Mouse (Mus musculus) 3T3-L1 (cell line): ENCODE measurements at regions not wholly inside any gene's neighbourhood (a gene's known extent, or its start where the extent isn't known, plus 50 kb on each side); places are given as distances from the start of the nearest gene placed in this dataset.

Experiments used
- DNase-seq: peaks from one replicate; pipeline ENCODE4 v3.0.0-alpha.2; 2015; ENCODE audit warnings: low read depth, low spot score

DNA sequence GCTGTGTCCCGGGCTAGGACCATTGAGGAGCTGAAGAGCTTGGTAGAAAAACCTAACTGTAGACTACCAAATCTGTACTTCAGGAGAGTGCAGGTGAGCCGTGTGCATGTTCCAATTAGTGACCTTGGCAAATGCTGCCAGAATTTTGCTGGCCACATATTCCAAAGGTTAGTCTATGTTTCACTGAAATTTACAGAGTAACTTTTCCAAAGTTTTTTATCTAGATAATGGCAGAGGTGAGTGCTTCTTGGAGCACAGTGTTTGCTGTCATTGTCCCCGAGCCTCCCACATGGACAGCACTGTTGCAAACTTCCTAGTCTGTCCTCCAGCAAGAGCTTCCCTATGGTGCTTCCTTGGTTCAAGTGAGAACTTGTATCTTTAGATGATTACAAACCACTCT, 232.5 kb downstream of the Foxa2 start:
- DNase-seq: no peak

DNA sequence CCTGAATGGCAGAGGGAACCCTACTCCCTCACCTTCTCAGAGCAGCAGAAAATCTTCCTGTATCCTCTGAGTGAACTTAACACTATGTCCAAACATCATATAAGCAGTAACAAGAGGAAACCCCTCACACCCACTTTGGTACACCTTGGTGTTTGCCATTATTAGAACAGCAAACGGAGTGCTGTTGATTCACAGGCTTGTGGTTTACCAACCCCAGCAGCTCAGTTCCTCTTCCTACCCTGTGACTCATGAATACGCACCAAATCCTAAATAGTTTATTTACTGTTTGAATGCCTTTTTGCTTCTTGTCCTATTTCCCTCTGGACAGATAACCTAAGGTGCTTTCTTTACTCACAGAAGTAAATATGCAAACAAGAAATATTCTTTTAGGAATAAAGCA, 233.3 kb downstream of the Foxa2 start:
- DNase-seq: peak; percentile 53

DNA sequence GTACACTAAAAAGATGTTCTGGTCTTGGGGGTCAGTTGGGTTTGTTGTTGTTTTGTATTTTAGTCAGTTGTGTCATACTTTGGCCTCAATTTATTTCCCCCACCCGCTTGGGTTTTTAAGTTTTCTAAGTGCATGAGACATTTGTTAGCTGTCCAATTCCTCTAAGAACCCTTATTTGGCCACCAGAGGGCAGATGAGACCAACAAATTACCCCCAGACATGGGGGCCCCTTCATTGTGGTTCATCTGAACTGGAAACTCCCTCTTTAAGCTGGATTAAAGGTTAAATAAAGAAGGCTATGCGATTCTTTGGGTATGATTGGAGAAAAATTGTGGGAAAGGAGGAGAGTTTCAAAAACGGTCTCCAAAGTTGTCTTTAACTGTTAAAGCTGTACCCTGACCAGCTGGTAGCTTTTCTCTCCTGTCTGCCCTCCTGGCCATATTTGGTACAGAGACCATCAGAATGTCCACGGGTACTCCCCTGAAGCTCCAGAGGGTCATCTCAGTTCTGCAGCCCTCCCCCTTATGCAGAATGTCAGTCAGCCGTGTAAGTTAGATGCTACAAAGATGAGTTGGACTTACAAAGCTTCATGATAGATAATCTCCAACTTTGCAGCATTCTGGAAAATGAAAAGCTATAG, 238.6 kb downstream of the Foxa2 start:
- peak; percentile 86 for DNase-seq

DNA sequence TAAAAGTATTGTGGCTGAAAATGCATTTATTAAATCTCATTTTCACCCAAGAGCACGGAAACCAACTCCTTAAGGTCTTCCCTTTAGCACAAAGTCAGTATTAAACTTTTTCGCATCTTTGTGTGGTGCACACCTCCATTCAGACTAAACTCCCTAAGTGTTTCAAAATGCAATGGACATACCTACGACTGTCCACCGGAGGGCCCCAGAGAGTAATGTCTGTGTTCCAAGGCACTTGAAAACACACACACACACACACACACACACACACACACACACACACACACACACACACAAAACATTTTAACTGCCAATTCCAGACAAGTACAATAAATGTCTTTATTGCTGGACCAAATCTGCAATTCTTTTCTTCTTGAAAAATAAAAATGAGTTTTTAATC, 243.7 kb downstream of the Foxa2 start:
- DNase-seq: peak; percentile 65

DNA sequence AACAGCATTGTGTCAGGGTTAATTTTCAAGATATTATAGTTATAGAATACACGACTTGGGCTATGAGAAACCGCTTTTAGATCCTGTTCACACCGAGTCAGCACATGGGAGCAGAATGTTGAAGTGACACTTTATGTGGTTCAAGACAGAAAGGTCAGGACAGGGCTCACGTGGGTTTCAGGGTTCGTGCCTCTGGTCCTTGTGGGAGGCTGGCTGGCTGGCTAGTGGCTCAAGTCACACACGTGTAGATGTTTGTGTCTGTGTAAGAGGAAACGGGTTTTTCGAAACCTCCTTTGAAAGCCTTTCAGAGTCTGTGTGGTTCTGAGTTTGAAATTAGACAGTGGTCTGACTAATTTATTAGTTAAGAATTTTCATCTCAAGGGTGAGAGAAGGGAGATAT, 255.3 kb downstream of the Foxa2 start:
- DNase-seq: no peak

DNA sequence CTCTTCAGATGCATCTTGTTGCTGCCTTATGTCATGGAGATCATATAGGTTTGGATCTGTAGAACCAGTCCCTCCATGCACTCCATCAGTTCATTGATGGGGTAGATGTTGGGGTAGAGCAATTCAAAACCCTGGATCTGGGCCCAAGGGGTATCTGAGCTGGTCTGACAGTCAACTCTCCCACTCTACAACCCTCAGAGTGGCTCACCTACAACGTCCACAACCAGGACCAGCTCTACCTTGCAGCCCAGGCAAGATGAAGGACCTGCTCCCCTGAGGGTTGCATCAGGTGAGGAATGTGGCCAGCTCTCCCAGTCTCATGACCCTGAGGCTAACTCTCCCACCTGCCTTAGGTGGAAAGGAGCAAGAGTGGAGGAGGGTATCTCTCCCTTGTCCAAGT, 256.9 kb downstream of the Foxa2 start:
- DNase-seq: no peak

DNA sequence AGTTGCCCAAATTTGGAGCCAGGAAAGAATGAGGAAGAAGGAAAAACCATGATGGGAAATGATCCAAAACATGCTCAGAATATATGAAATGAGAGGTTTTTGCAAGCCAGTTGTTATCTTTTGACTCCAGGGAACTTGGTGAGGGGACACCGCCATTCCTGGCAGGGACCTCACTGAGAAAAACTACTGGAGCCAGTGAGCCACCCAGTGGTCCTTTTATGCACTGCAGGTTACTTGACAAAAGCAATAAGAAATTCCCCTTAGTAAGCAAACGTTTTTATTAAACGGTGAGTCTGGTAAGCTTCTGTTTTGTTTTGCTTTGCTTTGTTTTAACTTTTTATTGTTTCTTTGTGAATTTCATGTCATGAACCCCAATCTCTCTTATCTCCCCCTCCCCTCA, 257.5 kb downstream of the Foxa2 start:
- DNase-seq: peak; percentile 89

DNA sequence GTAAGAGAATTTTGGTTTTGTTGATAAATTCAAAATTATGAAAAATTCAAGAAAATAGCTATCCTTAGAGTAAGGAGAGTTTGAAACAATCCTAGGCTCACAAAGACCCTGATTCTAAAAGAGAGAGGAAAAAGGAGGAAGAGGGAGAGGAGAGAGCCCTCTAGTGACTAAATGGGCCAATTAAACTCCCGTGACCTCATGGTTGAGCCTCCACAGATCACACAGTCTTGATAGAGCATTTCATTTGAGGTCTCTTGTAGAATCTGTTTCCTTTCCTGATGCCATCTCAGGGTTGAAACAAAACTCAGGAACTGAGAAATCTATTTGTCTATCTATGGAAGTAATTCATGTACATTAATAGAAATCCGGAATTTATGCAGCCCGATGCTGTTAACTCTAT, 258.8 kb downstream of the Foxa2 start:
- DNase-seq: peak; percentile 48

DNA sequence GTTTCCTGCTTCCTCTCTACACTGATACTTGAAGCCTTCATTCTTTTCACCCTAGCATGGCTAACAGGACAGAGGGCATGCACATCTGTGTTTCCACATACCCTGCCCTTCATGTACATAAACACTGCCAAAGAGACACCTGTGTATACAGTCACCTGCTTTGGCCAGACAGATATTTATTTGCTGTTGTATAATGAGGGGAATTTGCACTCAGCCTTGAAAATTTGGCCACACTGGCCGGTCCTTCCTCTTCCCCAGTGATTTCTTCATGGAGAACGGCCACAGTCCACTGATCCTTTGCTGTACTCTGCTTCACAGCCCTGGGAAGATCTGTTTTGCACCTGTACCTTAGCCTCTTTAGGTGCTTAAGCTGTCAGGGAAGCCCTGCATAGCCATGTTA, 264.3 kb downstream of the Foxa2 start:
- DNase-seq: no peak

DNA sequence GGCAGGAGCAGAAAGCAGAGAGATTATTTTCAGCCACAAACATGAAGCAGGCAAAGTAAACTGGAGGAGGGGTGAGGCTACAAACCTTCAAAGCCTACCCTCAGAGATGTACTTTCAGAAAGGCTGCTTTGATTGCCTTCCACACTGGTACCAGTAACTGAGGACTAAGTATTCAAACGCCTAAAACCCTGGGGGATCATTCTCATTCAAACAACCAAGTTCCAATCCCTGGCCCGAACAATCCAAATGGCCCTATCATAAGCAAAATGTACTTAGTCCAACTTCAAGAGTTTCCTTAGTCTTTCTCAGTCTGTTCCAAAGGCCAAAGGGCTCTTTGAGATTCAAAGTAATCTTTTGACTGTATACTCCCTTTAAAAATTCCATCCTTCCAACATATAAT, 270.5 kb downstream of the Foxa2 start:
- no peak for DNase-seq

DNA sequence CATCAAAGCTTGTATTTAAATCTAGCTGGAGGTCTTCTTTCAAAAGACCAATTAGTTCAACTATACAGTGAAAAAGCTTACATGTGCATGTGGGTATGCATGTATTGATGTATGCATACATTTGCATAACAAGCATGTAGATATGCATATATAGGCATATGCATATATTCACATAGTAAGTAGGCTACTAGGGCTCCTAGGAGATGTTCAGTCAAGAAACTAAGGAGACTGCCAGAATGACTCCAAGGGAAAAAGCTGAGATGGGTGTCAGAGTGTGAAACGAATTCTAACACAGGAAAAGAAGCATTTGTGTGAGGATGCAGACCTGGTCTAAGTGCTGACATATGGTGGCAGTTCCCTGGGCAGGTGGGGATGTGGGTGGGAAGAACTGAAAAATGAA, 274.2 kb downstream of the Foxa2 start:
- DNase-seq: no peak

DNA sequence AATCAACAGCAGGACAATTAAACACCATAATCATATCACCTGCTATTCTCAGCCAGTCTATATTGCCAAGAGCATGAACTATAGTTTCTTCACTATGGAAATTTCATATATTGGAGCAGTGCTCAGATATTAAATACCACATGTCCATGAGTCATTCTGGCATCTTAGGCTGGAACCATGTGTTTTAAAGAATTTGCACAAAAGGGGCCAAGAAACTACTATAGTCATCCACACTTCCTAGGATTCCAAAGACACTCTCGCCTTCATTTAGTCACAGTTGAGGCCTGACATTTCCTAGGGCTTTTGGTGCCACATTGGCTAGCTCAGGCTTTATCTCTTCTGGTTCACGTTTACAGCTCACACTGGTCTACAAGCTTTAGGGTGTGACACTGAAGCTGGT, 293.7 kb downstream of the Foxa2 start:
- DNase-seq: peak; percentile 89

DNA sequence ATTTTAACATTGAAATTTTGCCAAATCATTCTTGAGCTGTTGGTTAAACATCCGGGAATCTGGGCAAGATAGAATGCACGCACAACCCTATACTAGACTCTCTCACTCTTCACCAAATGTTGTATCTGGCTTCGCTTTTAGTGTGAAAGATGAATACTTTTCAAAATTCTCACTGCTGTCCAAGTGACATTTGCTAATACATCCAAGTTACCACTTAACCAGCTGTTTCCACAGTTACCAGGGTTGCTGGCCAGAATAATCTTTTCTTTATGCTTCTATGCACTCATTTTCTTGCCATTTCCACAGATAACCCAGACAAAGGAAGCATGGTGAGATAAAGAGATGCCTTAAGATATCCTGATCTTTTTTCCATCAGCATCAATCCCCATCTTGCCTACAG, 294.9 kb downstream of the Foxa2 start:
- DNase-seq: no peak

DNA sequence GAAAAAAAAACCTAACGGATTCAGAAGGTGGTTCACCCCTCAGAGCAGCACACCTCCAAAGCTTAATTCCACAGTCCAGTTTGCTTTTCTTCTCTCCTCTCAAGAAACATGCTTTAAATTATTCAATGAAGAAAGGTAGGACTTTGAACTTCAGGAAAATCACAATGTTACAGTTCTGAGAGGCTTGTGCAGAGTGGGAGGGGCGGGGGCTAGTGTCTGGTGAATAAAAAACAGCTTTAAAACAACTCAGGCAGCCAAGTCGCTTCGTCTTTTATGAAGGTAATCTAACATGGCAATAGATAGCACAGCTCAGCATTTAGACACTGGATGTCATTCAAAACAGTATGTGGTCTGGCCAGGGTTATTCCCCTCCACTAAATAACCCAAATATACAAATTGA, 298.8 kb downstream of the Foxa2 start:
- DNase-seq: no peak

DNA sequence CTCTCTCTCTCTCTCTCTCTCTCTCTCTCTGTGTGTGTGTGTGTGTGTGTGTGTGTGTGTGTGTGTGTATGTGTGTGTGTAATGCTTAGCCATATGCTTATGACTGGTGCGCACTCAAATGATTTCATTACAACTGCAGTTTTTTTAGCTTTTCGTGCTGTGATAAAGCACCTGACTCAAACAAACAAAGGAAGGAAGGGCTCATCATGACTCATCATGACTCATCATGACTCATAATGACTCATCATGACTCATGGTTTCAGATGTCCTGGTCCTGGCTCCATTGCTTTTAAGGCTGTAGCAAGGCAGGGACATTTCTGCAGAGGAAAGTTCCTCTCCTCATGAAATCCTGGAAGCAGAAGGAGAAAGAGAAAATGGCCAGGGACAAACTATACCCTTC, 302.9 kb downstream of the Foxa2 start:
- DNase-seq: peak; percentile 98

DNA sequence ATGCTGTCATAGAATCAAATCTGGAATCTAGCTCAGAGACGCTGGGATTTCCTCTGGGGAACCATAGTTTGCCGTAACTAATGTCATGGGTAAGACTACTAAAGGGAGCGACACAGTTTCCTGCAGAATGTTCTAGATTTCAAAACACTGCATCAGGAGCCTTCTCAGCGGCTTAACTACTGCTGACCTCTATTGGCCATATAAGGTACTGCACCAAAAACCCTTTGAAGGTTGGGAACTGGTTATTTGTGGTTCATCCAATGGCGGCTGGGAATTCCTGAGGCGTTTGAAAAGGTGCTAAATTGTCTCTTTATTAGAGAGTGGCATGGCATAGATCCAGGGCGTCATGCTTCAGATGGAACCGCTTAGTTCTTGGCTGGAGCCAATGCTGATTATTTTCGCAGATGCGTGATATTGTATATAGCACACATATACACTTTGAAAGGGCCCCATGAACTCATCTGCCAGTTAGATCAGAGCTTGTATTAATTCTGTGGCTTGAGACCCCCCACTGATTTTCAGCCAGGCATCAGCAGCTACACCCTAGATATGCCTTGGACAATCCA, 308.4 kb downstream of the Foxa2 start:
- DNase-seq: peak; percentile 88

DNA sequence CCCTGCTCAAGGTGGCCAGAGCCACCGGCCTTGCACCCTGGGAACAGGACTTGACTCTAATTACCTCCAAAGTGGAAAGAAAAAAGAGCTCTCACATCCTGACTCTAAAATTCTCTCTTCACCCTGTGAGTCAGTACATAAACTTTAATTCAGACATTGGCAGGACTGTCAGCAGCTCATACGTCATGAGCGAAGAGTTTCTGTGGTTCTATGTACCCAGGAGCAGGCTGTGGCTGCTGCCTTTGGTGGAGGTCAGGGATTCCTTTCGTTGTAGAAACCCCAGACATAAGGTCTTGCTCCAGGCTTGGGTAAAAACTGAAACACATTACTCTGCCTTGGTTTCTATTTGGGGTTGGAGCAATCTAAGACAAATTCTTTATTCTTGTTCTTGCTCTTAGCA, 319.4 kb downstream of the Foxa2 start:
- DNase-seq: peak; percentile 89

DNA sequence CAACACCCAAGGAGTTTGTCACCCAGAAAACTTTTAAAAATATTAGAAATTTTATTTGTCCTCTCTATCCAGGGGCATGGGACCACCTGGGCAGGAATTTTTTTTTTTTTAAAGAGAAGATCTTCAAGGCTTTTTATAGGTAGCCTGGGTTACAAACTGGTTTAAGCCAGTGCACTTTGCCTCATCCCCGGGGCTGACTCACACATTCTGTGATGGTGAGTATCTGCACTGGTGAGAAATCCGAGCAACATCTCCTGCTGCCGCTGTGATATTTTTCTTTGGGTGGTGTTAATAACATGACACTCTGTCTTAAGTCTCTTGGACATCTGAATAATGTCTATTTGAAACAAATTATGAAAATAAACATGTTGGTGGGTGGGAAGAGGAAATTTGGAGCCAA, 327.8 kb downstream of the Foxa2 start:
- DNase-seq: peak; percentile 75

DNA sequence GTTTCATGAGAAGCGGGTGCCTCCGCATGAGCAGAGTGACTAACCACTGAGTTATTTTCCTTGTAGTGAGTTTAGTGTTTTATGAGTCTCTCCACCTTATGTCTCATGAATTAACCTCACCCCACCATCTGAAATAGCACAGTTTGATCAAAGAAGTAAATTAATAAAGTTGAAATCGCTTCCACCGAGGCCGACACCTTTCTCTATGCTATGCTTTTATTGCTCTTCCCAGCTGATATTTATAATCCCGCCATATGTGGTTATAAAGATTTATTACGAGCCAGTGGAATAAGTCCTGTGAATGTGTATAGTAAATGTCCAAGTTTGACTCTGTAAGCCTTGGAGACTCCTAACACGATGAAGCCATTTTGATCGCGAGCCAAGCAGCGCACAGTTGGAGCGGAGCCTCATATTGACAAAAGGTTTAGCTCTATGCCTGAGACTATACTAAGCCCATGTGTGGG, 329.3 kb downstream of the Foxa2 start:
- no peak for DNase-seq

DNA sequence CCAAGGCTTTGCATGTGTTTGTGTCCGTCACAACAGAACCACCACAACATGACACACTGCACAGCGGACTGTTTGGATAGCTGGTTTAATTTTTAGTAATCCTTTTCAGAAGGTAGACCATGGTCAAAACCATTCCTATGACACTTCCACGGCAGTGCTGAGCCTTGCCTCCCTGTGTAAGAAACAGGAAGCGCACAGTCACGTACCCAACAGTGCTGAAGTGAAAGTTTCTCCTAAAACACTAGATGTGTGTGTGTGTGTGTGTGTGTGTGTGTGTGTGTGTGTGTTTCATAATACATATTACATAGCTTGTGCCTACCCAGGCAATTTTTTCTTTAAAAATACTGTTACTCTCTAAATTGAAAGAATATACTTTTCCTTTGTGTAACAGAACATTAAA, 331.0 kb downstream of the Foxa2 start:
- no peak for DNase-seq

DNA sequence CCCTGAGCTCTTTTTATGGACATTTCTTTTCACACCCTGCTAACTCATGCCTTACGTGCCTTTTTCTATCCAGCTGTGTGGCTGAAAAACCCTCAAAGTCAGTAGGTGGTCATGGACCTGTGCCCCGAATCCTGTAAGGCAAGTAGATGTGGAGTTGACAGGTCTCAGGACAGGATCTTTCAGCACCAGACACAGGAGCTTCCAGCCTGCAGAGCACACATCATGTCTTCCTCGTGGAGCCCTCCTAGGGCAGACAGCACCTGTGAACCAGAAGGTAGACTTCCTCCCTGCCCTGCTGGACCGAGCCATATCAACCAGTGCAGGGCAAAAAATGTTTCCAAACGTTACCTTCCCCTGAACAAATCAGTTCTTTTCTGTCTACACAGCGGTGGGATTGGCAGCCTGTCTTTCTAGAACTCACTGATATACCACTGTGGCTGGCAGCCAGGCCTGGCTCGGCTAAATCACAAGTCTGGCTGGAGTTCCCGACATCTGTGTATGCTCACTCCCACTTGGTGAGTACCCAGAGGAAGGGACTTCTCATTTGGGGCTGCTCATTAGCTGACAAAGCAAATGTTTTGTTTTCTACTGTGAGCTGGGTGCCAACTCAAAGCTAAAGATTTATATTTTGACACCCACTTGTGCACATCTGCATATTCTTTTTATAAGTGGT, 336.0 kb downstream of the Foxa2 start:
- DNase-seq: no peak

DNA sequence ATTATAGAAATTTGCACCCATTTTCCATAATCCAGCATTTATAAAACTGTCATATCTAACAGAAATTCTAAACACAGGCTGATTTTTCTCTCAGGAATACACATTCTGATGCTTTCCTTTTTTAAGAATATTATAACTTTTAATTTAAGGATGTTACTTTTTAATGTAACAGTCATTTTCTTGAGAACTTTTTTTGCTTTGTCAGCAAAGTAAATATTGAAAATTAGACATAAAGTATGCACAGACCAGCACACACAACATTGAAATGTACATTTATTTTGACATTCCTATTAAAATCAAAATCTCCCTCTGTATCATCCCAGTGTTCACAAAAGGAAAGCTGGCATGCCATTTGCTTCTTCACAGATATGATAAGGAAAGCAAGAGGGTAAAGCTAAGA, 337.0 kb downstream of the Foxa2 start:
- no peak for DNase-seq

DNA sequence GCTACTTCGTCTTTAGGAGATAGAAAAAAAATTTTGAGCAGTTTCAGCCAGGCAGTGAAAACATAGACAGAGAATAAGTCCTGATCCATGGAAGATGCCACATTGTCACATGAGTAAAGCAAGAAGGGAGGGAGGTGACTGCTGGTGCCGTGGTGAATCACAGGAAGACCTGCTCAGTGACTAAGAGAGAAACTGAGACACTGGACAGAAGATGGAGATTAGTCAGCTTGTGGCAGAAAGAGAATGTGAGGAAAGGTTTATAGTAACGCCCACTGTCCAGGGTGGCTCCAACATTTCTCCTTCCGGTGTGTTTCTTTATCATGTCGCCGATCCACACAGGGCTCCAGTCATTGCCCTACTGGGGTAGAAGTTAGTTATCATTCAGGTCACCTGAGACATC, 339.6 kb downstream of the Foxa2 start:
- DNase-seq: peak; percentile 75
